Mouse (Mus musculus) myocyte (in vitro differentiated cells): ENCODE data around the gene Ptchd4.

Source experiments
- POLR2A ChIP-seq: IDR thresholded peaks from one replicate; pipeline ENCODE4 v1.6.1; 2011; ENCODE audit warnings: low read depth, mild to moderate bottlenecking, control low read depth, moderate library complexity; ENCODE audit not compliant: insufficient read length
- POLR2AphosphoS2 ChIP-seq: IDR thresholded peaks from one replicate; pipeline ENCODE4 v1.6.1; 2011; ENCODE audit warnings: low read depth, control low read depth; ENCODE audit not compliant: insufficient read length

GRCm38 (mm10) chr17:42427961-42428360 lies 112.2 kb downstream of the Ptchd4 start:
- TF ChIP-seq POLR2A: no peak
- no peak for TF ChIP-seq POLR2AphosphoS2
